Mouse (Mus musculus) thymus, adult 2 months (tissue): ENCODE measurements at regions not wholly inside any gene's neighbourhood (a gene's known extent, or its start where the extent isn't known, plus 50 kb on each side); places are given as distances from the start of the nearest gene placed in this dataset.

Source experiments
- CTCF ChIP-seq: fragments of 200-500 bp; IDR thresholded peaks from 2 replicates; pipeline ENCODE4 v1.5.1; 2012; ENCODE audit warnings: mild to moderate bottlenecking, control low read depth, low read length, moderate library complexity, borderline replicate concordance; ENCODE audit not compliant: control insufficient read depth, poor library complexity, insufficient read depth; ENCODE audit errors: extremely low read depth
- POLR2A ChIP-seq: fragments of 200-500 bp; IDR thresholded peaks from 2 replicates; pipeline ENCODE4 v1.6.1; 2012; ENCODE audit warnings: mild to moderate bottlenecking, low read length, control low read depth, moderate library complexity; ENCODE audit not compliant: control insufficient read depth, poor library complexity, insufficient read depth; ENCODE audit errors: extremely low read depth

- no peak for TF ChIP-seq CTCF
- no peak for TF ChIP-seq POLR2A
Measured at GRCm38 (mm10) chr12:25272114-25272751, 175.3 kb upstream of the Id2 start.
